Mouse (Mus musculus) lung, embryonic 16.5 days (tissue): ENCODE results near the gene Crybg3. TPM values are rescaled to one million over a fixed set of nuclear protein-coding genes. Genes with fewer than 3 reads are reported as not detected.
A peak's percentile ranks its signal among the peaks of the same experiment; 100 is the strongest.

ENCODE experiments used
- ATAC-seq: fragments of 200-750 bp; cut with Nextera tagmentation; 2 replicates; pipeline ENCODE4 v1.8.0; 2017; ENCODE audit warnings: low read depth, mild to moderate bottlenecking, moderate library complexity
- H3K27ac ChIP-seq: fragments of 300-500 bp; sonication (generic); 2 replicates; pipeline ENCODE4 v1.5.1; 2014; ENCODE audit warnings: mild to moderate bottlenecking, control low read depth, low read length
- H3K27me3 ChIP-seq: fragments of 300-500 bp; sonication (generic); 2 replicates; pipeline ENCODE4 v1.6.1; 2014; ENCODE audit warnings: low read depth, low read length, mixed read lengths; ENCODE audit not compliant: control insufficient read depth, insufficient read depth
- H3K36me3 ChIP-seq: fragments of 300-500 bp; sonication (generic); 2 replicates; pipeline ENCODE4 v1.6.1; 2014; ENCODE audit warnings: low read length; ENCODE audit not compliant: control insufficient read depth, insufficient read depth
- H3K4me1 ChIP-seq: fragments of 300-500 bp; sonication (generic); replicated peaks from 2 replicates; pipeline ENCODE4 v1.6.1; 2014; ENCODE audit warnings: low read length, mixed read lengths; ENCODE audit not compliant: control insufficient read depth, insufficient read depth
- H3K4me2 ChIP-seq: fragments of 300-500 bp; sonication (generic); 2 replicates; pipeline ENCODE4 v1.6.1; 2014; ENCODE audit warnings: low read depth, low read length, control low read depth
- H3K4me3 ChIP-seq: fragments of 300-500 bp; sonication (generic); 2 replicates; pipeline ENCODE4 v1.5.1; 2014; ENCODE audit warnings: mild to moderate bottlenecking, low read length, control low read depth
- H3K9ac ChIP-seq: fragments of 300-500 bp; sonication (generic); 2 replicates; pipeline ENCODE4 v1.6.1; 2014; ENCODE audit warnings: low read length, control low read depth
- H3K9me3 ChIP-seq: fragments of 300-500 bp; sonication (generic); 2 replicates; pipeline ENCODE4 v1.6.1; 2016; ENCODE audit warnings: low read length; ENCODE audit not compliant: control insufficient read depth
- WGBS: fragments of 180-500 bp; shearing (Covaris S2); extraction: QIAGEN DNeasy Blood & Tissue Kit; methylation state at CpG from one replicate; pipeline ENCODE4 v1.1.7; 2014; 5-methylcytosine and 5-hydroxymethylcytosine counted together
- polyA plus RNA-seq: library from polyadenylated mRNA; unstranded; fragments of >200 nt; fragmentation: Nextera tagmentation; extraction: Ambion mirVana; gene quantifications from 2 replicates; pipeline ENCODE4 v1.2.1, GENCODE M21; 2015

The Crybg3 gene
- polyA plus RNA-seq, 1 experiment from 2014 or later, result 5.5 TPM

- Histone ChIP-seq H3K4me2 (no peak overlapping the region), H3K27me3 (no peaks in the 10 kb centered on the region), H3K4me1 (peaks cover 4% of the 10 kb centered on the region; the same call in 1 of the 2 replicates), H3K9ac (no peak overlapping the region), H3K36me3 (no peaks in the 10 kb centered on the region), H3K4me3 (no peak overlapping the region), H3K9me3 (no peaks in the 10 kb centered on the region), H3K27ac (no peak overlapping the region)
- ATAC-seq, result no peak
- 60% methylated on average over 4 of the region's 4 CpGs for WGBS
These were observed 34.3 kb downstream of the Crybg3 start for GRCm38 (mm10) chr16:59566437-59566836.

- no peak for ATAC-seq
- whole genome bisulfite sequencing, result 61% methylated on average over 2 of the region's 2 CpGs
- no peak overlapping the region for H3K4me2 ChIP-seq
- H3K9me3 ChIP-seq, result no peaks in the 10 kb centered on the region
- H3K9ac ChIP-seq, result no peak overlapping the region
- no peaks in the 10 kb centered on the region for H3K27me3 ChIP-seq
- no peaks in the 10 kb centered on the region for H3K36me3 ChIP-seq
- no peak overlapping the region for H3K4me3 ChIP-seq
- peaks cover 4% of the 10 kb centered on the region; the same call in 1 of the 2 replicates for H3K4me1 ChIP-seq
- H3K27ac ChIP-seq, result no peak overlapping the region
These were observed 35.1 kb downstream of the Crybg3 start for GRCm38 (mm10) chr16:59565631-59566030.

GRCm38 (mm10) chr16:59564025-59564424 is 36.8 kb downstream of the Crybg3 start:
- no peak for ATAC-seq
- H3K27ac ChIP-seq, result no peak overlapping the region
- no peaks in the 10 kb centered on the region for H3K27me3 ChIP-seq
- no peak overlapping the region for H3K4me2 ChIP-seq
- H3K4me1 ChIP-seq, result peaks cover 11% of the 10 kb centered on the region
- no peak overlapping the region for H3K9ac ChIP-seq
- no peaks in the 10 kb centered on the region for H3K36me3 ChIP-seq
- WGBS, result 84% methylated on average over 5 of the region's 5 CpGs
- no peaks in the 10 kb centered on the region for H3K9me3 ChIP-seq
- no peak overlapping the region for H3K4me3 ChIP-seq

GRCm38 (mm10) chr16:59559300-59560200 is 41.2 kb downstream of the Crybg3 start:
- ATAC-seq, result peak; percentile 93
- H3K36me3 ChIP-seq, result peaks cover 4% of the 10 kb centered on the region; the same call in 1 of the 2 replicates
- 33% methylated on average over 22 of the region's 22 CpGs for WGBS
- no peaks in the 10 kb centered on the region for H3K27me3 ChIP-seq
- H3K4me2 ChIP-seq, result 0 out of 2 replicates have a peak overlapping the region, but pooled peaks have one; percentile 5
- peak overlapping the region; percentile 78 for H3K27ac ChIP-seq
- H3K9me3 ChIP-seq, result no peaks in the 10 kb centered on the region
- no peak overlapping the region for H3K4me3 ChIP-seq
- H3K4me1 ChIP-seq, result peaks cover 7% of the 10 kb centered on the region
- no peak overlapping the region for H3K9ac ChIP-seq

- 83% methylated on average over 10 of the region's 10 CpGs for WGBS
- Histone ChIP-seq H3K4me3 (no peak overlapping the region), H3K9me3 (no peaks in the 10 kb centered on the region), H3K9ac (no peak overlapping the region), H3K36me3 (peaks cover 4% of the 10 kb centered on the region; the same call in 1 of the 2 replicates), H3K27me3 (no peaks in the 10 kb centered on the region), H3K4me2 (no peak overlapping the region), H3K27ac (no peak overlapping the region), H3K4me1 (peaks cover 7% of the 10 kb centered on the region)
- ATAC-seq, result no peak
These were observed 41.9 kb downstream of the Crybg3 start for GRCm38 (mm10) chr16:59558916-59559299.

GRCm38 (mm10) chr16:59553490-59554161 is 47.2 kb downstream of the Crybg3 start:
- H3K27ac ChIP-seq, result no peak overlapping the region

GRCm38 (mm10) chr16:59551507-59551906 is 49.3 kb downstream of the Crybg3 start:
- Histone ChIP-seq H3K36me3 (no peaks in the 10 kb centered on the region), H3K9me3 (no peaks in the 10 kb centered on the region), H3K4me2 (no peak overlapping the region), H3K4me3 (no peak overlapping the region), H3K27ac (no peak overlapping the region), H3K4me1 (peaks cover 11% of the 10 kb centered on the region), H3K27me3 (no peaks in the 10 kb centered on the region), H3K9ac (no peak overlapping the region)
- ATAC-seq, result no peak
- 38% methylated on average over 5 of the region's 5 CpGs for WGBS

More at GRCm38 (mm10) chr16:59553490-59554161, 47.2 kb downstream of the Crybg3 start:
- Histone ChIP-seq H3K4me1 (peaks cover under 1% of the 10 kb centered on the region), H3K4me3 (no peak overlapping the region), H3K9ac (no peak overlapping the region), H3K27me3 (no peaks in the 10 kb centered on the region), H3K4me2 (no peak overlapping the region), H3K9me3 (no peaks in the 10 kb centered on the region), H3K36me3 (peaks cover 4% of the 10 kb centered on the region; the same call in 1 of the 2 replicates)
- WGBS, result 80% methylated on average over 12 of the region's 12 CpGs
- no peak for ATAC-seq

GRCm38 (mm10) chr16:59549631-59550030 is 51.1 kb downstream of the Crybg3 start:
- Histone ChIP-seq H3K27ac (no peak overlapping the region), H3K27me3 (no peaks in the 10 kb centered on the region), H3K4me2 (no peak overlapping the region), H3K4me1 (peaks cover 11% of the 10 kb centered on the region), H3K4me3 (no peak overlapping the region), H3K36me3 (no peaks in the 10 kb centered on the region), H3K9me3 (no peaks in the 10 kb centered on the region), H3K9ac (no peak overlapping the region)
- 0 out of 2 replicates have a peak, but pooled peaks have one; percentile 38 for ATAC-seq
- 91% methylated on average over 15 of the region's 15 CpGs for WGBS

- 89% methylated on average over 4 of the region's 4 CpGs for WGBS
- peak; percentile 10; the same call in 1 of the 2 replicates for ATAC-seq
- no peaks in the 10 kb centered on the region for H3K9me3 ChIP-seq
- no peak overlapping the region for H3K9ac ChIP-seq
- H3K27me3 ChIP-seq, result no peaks in the 10 kb centered on the region
- H3K36me3 ChIP-seq, result no peaks in the 10 kb centered on the region
- peaks cover 11% of the 10 kb centered on the region for H3K4me1 ChIP-seq
- no peak overlapping the region for H3K4me3 ChIP-seq
- H3K4me2 ChIP-seq, result no peak overlapping the region
- H3K27ac ChIP-seq, result no peak overlapping the region
These were observed 52.2 kb downstream of the Crybg3 start for GRCm38 (mm10) chr16:59548582-59548947.
